Mouse (Mus musculus) embryo, embryonic 10.5 days (tissue): ENCODE measurements around the gene Hoxc6.
A peak's percentile ranks its signal among the peaks of the same experiment; 100 is the strongest.

Experiments
- DNase-seq: peaks from one replicate; pipeline ENCODE4 v3.0.0-alpha.2; 2015; ENCODE audit warnings: low spot score

Gene Hoxc6

DNA sequence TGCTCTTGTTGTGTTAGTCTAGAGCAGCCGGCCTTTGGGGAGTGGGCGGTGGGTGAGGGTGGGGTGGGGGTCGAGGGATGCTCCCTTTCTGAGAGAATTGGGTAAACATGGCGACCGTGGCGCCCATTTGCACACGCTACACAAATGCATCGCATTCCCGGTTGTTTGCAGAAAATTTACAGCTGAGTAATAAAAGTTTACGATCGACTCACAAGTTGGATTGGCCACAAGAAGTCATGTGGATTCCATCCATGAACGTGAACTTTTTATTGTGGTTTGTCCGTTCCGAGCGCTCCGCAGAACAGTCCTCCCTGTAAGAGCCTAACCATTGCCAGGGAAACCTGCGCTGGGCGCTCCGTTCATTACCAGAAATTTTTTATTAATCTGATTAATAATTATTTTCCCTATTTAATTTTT is at the start of gene Hoxc6:
TSS of gene Hoxc6 (plus strand) at position 319 of the 417 bp plus-strand sequence.
- DNase-seq: peak; percentile 83

DNA sequence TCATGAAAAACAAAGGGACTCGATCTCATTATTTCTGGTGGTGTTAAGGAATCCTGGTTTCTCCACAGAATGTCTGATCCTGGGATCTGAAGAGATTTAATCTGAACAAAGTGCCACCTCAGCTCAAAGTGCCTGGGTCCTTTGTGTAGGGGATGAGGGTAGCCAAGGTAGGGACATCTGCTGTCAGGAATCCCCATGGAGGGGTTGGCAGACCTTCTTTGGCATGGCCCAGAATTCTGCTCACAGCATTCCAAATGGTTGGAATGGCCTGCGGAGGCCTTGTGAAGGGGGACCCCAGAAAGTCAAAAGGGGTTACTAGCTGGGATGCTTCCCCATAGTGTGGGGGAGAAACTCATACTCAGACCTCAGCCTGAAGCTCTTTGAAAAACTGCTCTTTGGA is 49.2 kb upstream of the Hoxc6 start:
- no peak for DNase-seq

DNA sequence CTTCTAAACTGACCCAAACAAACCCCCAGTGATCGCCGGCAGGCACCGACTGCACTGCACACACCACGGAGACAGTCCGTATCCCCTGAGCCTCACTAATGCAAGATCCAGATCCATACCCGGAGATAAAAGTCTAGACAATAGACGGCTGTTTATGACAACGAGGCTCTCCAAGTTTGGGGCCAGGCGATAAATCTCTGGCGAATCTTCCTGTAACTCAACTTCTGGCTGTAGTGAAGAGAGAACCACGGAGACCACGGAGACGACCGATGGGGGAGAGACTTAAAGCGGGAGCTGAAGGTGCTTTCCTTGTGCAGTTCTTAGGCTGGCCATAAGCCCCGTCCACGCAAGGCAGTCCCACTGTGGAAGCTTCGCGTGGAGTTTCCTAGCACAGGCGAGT is 48.4 kb upstream of the Hoxc6 start:
- DNase-seq: no peak

DNA sequence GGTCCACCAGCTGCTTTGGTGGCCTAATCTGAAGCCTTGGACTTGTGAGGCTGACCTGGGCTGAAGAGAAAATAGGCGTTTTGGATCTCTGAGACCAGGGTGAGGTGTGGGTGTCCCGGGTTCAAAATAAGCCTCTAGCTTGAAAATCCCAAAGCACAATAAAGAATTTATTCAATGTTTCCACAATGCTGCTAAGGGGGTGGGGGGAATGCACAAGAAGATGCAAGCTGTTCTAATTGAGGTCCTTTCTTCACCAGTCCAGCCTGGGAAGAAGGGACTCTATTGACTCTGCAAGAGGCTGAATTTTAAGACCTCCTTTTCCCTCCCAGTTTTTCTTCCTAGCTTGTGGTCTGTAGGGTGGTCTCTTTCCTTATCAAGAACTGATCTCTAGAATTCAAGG is 47.2 kb upstream of the Hoxc6 start:
- no peak for DNase-seq

DNA sequence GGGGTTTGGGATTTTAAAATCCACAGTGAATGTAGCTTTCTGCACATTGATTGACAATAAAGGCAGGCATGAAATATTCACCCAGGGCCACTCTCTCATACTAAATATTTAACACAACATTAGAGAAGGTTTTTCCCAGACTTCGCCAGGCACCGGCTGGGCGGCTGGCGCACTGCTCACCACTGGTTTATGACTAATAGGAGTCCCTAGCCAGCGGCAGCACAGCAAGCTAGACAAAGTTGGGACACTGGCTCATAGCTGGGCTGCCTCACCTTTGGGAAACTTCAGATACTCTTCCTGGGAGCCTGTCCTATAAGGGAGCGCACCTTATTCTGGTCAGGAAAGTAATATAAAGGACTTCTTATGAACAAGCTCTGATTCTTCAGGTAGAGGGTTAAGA is 44.5 kb upstream of the Hoxc6 start:
- no peak for DNase-seq

DNA sequence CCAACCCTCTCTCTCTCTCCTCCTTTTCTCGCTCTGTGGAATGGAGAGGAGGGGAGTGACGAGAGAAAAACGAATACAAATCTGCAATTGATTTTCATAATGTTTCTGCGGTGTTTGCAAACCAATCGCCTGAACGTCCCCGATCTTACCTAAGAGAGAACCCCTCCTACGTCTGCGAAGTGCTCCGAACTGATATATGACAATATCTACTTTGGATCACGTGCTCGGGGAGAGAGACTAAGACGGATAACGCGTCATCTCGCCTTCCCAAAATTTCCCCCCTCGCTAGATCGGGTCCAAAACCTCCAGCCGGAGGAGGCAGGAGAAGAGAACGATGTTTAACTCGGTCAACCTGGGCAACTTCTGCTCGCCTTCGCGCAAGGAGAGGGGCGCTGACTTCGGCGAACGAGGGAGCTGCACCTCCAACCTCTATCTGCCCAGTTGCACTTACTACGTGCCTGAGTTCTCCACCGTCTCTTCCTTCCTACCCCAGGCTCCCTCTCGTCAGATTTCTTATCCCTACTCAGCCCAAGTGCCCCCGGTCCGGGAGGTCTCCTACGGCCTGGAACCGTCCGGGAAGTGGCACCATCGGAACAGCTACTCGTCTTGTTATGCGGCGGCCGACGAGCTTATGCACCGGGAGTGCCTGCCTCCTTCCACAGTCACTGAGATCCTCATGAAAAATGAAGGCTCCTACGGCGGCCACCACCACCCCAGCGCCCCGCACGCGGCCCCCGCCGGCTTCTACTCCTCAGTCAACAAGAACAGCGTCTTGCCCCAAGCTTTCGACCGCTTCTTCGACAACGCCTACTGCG is 43.7 kb upstream of the Hoxc6 start, which contains the start of gene Hoxc11:
TSS of gene Hoxc11 (plus strand) at position 236 of the 815 bp plus-strand sequence.
- DNase-seq: no peak

DNA sequence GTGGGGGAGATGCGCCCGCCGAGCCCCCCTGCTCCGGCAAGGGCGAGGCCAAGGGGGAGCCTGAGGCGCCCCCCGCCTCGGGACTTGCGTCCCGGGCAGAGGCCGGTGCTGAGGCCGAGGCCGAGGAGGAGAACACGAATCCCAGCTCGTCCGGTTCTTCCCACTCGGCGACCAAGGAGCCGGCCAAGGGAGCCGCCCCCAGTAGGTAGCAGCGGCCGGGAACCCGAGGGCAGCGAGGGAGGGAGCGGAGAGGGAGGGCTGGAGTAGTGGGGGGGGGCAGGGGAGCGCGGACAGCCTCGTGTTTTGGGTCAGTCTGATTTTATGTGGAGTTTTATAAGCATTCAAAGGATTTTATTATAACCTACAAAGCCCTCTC is 43.1 kb upstream of the Hoxc6 start:
- DNase-seq: no peak

DNA sequence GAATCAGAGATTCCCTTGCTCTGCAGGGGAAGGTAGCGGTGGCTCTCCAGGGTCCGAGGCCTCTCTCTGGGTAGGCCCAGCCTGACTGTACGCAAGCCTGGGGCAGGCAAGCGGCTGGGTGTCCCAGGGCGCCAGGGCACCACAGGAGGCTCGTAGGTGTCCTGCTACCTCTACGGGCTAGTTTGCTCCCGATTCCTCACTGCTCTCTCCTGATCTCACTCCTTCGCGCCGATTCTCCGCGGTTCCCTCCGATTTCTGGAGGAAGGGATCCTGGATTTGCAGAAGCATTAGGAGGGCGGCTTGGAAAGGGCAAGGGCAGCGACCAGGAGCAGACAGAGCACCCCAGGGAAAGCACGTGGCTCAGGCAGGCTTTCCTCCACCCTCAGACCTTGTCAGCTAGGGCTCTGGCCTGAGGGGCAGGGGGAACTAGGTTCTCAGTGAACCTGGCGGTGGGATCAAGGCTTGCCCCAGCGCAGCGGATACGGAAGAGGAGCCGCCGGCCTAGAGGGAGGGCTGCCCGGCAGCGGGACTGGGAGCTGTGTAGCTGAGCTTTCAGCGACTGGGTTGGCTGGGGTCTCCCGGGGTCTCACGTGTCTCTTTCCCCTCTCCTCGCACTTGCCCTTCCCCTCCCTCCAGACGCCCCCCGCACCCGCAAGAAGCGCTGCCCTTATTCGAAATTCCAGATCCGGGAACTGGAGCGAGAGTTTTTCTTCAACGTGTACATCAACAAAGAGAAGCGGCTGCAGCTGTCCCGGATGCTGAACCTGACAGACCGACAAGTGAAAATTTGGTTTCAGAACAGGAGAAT is 42.0 kb upstream of the Hoxc6 start:
- no peak for DNase-seq

DNA sequence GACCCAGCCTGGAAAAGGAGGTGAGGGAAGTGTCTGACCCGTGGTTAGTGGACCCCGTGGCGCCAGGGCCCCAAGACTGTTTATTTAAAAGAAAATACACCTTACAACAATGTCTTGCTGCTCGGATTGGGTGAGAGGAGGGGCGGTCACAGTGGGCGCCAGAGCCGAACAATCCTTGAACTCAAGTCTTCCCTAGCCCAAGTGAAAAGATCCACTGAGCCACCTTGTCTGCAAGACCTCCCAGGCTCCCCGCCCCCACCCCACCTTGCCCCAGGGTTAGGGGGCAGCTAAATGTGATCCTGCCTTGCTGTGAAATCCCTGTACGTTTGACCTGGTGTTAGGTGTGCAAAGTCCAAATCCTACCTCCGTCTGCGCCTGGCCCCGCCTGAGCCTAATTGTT is 41.2 kb upstream of the Hoxc6 start:
- DNase-seq: no peak

DNA sequence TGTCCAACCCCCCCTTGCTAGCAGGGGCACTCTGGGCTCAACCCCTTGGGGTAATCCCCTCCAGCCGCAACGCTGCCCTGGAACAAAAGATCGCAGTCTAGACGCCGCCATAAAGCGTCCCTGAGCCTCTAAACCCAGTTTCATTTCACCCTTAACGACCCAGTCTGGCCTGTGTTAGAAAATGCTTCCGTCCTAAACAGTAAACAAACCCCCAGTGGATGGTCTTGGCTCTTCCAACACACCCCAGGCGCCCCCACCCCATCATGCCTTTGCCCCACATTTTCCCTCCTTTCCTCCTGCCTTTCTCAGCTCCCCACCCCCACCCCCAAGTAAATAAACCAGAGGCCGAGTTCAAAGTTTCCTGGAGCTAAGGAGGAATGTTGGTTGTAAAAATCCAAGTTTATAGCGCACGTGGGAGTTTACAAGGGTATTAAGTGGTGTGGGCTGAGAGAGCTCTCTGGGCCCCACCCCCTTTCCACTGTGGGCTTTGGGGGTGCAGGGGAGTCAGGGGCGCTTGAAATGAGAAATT is 38.3 kb upstream of the Hoxc6 start:
- DNase-seq: no peak

DNA sequence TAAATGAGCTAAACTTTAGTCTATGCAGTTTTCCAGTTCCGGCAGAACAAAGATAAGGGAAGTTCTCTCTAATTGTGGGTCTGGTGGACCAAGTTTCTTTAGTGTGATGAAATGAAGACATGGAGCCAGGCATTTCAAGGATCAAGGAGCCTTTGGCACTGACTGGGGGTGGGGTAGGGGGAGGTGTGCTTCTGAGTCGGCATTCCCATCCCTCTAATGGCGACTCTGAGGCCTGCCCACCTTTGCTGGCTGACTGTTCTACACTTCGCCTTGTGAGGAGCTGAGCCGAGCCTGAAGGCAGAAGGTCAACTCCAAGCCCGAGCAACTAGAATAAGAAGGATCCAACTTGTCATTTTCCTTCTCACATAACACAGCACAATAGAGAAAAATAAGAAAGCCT is 36.3 kb upstream of the Hoxc6 start:
- DNase-seq: no peak

DNA sequence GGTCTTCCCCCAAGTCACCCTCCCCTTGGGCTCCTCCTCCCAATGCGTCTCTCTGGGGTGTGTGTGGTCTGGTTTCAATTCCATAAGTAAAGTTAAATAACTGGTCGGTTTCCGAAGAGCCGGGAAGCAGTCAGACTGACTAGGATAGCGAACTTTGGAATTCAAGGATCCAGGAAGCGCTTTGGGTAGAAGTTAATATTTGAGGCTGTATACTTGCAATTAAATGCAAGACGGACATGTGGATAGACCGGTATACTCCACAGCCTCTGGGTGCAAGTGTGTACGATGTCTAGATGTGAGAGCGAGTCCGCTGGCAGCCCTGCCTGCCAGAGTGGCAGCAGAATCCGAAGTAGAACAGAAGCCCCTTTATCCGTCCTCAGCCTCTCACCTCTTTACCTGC is 35.6 kb upstream of the Hoxc6 start:
- no peak for DNase-seq

DNA sequence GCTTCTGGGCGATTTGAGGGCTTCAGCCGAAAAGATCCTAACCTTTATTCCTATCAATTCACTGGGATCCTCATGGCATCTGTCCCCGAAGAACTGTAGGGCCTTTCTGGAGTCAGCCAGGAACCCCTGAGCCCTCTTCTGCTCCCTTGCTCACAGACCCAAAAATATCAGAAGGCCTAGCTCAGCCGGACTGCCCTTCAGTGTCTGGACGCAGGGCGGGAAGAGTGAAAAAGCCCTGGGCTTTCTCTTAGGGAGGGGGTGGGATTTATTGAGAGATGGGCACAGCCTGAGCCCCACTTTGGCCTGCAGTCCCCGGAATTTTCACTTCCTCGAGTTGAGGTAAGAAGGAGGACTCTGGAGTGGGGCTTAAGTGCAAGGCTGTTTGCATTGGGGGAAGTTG is 34.8 kb upstream of the Hoxc6 start:
- no peak for DNase-seq

DNA sequence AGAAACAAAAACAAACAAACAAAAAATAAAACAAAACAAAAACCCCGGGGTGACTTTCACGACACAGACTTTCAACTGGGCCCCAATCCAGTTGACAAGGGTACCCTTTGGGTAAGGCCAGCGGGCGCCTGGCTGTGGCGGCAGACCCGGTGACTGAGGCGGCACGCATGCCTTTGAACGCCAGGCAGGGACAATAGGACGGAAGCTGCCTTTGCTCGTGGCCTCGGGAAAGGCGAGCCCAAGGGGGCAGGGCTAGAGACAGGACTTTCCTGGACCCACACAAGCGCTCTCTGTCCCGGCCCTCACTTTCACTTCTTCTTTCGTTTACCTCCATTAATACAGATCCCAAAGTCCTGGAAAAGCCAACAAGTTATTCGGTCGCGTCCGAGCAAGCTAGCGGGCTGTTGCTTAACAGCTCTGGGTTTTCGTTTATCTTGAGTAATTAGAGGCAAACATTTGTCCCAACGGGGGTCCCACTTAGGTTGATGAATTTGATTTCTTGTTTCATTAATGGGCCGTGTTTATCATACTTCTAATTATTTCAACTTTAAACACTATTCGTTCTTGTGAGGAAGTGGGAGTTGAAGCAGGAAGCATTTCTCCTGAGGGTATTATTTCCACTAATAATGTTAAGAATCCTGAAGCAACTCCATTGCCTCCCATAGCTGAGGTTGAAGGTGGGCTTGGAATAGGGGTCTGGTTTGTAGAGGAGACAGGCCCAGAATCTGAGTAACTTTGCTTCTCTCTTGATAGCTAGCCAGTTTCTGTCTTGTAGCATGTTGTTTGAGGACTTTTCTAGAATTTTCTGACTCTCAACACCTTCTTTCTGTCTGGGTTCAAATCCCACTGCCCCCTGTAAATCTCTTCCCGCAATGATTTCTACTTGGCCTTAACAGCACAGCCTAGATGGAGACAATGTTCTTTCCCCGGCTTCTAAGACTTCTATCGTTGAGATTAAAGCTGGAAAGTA is 34.1 kb upstream of the Hoxc6 start:
- peak; percentile 81 for DNase-seq

DNA sequence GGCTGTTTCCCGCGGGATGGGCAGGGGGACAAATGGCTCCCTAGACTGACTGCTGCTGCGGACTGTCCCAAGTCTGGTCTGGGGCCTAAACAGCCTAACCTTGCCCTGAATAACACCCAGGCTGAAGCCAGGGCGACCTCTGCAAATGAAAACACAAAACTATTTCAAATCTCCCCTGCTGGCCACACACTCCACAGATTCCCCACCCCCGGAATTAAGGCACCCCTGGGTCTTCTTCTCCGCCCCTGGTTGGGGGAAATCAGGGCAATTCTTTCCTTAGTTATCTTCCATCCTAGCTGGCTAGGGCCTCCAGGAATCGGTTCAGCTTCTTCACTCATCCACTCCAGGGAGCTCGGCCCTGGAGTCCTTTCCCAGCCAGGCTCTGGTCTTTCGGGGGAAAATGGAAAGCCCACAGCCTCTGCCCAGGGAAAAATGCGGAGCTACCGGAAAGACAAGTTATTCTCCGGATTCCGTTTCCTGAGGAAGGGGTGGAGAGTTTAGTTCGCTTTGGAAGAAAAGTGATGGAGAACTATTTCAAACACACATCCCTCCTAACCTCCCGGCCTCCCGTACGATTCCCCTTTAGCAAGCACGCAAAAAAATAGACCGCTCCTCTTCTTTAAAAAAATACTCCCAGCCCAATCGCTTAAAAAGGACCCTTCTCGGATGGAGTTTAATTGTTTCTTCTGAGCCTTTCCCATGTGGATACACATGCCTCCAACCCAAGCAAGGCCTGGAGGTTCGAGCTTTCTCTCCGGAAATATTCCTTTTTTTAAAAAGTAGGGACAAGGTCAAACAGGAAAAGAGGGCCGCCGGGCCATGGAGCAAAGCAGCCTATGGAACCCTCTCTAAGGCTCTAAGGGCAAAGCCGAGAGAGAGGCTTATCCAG is 32.8 kb upstream of the Hoxc6 start:
- DNase-seq: no peak

DNA sequence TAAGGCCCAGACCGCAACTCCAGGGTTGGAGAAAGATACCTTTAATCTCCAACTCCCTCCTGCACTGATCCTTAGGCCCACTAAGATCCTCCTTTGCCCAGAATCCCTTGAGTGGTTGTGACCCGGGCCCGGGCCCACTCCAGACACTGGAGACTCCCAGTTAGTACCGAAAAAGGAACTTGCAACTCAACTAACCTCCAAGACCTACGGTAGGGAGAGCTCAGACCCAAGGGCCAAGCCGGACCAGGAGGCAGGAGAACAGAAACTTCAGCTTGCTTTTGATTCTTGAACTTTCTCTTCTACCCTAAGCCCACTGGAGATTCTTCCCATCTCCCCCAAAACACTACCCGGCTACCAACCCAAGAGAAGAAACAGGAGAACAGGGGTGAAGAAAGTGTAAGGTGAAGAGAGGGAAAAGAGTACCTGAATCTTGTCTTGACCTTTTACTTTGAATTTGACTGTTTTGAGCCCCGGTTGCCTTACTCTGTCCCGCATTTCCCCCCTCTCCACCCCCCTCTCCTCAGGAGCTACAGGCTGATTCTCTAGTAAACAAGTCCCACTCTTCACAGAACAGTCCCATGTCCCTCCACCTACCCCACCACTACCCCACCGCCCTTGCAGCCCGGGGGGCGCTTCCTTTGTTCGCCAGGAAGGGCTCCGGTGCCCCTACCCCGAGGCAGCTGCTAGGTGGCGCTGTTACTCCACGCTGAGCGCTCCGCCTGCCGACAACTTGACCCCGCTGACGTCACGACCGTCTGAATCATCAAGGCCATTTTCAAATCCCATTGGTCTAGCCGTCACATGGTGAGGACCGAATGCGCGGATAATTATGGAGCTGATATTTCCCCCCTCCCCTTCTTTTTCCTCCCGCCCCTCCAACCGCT is 31.9 kb upstream of the Hoxc6 start:
- DNase-seq: peak; percentile 95

DNA sequence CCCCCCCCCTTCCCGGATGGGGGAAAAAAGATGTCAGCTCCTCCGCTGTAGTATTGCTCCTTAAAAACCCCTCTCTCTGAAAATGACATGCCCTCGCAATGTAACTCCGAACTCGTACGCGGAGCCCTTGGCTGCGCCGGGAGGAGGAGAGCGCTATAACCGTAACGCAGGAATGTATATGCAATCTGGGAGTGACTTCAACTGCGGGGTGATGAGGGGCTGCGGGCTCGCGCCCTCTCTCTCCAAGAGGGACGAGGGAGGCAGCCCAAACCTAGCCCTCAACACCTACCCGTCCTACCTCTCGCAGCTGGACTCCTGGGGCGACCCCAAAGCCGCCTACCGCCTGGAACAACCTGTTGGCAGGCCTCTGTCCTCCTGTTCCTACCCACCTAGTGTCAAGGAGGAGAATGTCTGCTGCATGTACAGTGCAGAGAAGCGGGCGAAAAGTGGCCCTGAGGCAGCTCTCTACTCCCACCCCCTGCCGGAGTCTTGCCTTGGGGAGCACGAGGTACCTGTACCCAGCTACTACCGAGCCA is 31.2 kb upstream of the Hoxc6 start, which contains the start of gene Hoxc10:
TSS of gene Hoxc10 (plus strand) at position 21 of the 536 bp plus-strand sequence.
- DNase-seq: no peak

DNA sequence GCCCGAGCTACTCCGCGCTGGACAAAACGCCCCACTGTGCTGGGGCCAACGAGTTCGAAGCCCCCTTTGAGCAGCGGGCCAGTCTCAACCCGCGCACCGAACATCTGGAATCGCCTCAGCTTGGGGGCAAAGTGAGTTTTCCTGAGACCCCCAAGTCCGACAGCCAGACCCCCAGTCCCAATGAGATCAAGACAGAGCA is 30.8 kb upstream of the Hoxc6 start, which contains the start of gene Hoxc5:
TSS of gene Hoxc5 (plus strand) at position 132 of the 199 bp plus-strand sequence.
- no peak for DNase-seq

DNA sequence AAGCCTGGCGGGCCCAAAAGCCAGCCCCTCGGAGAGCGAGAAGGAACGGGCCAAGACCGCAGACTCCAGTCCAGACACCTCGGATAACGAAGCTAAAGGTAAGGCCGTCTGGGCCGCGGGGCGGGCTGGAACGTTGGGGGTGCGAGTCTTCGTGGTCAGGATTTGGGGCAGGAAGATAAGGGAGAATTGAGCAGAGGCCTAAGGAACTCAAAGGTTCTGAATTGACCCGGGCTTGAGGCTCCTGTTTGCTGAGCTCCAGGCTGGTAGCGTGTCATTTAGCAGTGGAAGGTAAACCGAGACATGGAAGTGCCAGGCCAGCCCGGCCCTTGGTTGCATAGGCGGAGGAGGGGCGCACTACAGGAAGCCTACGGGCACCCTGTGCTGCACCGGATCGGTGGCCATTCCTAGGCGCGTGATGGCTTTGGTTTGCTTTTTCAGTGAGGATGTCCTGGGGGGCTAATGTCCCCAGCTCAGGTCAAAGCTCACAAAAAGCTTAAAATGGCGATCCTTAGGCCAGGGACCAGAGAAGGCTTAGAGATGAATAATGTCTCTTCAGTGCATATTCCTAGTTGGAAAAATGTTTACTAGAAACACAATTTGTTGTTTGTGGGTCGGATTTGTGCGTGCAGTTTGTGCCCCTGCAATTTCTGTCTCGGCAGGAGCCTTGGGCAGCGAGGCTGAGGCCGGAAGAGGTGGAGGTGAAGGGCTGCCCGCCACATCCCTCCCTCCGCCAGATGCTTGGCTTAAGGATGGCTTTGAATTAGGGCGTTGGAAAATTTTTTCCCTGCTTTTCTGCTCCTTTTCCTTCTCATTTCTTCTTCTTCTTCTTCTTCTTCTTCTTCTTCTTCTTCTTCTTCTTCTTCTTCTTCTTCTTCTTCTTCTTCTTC is 30.3 kb upstream of the Hoxc6 start:
- no peak for DNase-seq
